Mouse (Mus musculus) frontal cortex, postnatal 10 days (tissue): Measurements from ENCODE around the gene Tshz2.

Source experiments
- DNase-seq, 2 experiments: peaks; one replicate each; pipeline ENCODE4 v3.0.0; 2022; ENCODE audit warnings: low spot score in 2 of 2, mixed read lengths in 1 of 2

Gene Tshz2

DNA sequence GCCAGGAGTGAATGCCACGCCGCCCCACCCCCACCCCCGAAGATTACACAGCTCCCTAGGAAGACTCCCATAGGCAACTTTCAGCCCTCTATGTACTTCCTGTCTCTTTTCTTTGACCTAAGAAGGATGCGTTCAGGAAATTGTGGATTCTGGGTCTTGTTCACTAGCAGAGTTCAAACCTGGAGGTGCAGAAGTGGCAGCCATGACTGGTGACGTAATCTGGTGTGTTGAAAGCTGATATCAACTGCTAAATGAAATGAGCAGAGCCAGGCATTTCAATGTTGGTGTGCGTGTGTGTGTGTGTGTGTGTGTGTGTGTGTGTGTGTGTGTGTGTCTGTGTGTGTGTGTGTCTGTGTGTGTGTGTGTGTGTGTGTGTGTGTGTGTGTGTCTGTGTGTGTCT lies 302.8 kb downstream of the Tshz2 start:
- DNase-seq: no peak

GRCm38 (mm10) chr2:169940297-169941142 lies 307.7 kb downstream of the Tshz2 start:
- no peak for DNase-seq

DNA sequence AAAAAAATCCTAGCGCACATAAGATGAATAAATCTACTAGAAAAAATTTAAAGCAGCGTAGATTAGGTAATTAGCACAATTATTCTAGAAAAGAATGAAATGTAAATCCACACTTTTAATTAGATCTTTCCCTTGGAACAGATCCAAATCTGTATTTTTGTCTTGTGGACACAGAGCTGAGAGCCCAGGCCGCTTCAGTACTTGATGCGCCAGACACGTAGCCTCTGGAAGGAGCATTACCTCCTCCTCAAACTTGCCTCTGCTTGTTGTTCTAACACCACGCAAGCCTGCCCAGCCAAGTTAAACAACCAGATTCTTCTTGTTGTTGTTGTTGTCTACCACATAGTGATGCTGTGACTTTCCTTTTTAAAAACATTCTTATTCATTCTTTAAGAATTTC lies 310.9 kb downstream of the Tshz2 start:
- no peak for DNase-seq

GRCm38 (mm10) chr2:169948139-169948538 lies 315.3 kb downstream of the Tshz2 start:
- no peak for DNase-seq

DNA sequence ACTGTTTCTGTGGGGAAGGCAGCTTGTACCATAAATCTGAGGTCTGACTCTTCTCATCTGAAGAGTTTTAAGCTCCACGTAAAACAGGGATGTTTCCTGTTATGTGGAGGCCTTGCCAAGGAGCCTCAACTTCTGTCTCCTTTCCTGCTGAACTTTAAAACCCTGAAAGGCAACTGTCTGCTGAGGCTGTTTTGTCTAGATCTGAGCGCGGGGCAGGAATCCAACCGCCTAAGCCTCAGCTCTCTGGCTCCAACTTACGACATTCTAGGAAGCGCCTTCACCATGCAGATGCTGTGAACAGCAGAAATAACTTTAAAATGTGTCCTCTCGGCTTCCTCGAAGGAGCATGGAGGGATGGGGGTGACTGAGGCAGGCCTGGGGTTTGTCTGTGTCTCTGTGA lies 318.2 kb downstream of the Tshz2 start:
- DNase-seq: no peak

DNA sequence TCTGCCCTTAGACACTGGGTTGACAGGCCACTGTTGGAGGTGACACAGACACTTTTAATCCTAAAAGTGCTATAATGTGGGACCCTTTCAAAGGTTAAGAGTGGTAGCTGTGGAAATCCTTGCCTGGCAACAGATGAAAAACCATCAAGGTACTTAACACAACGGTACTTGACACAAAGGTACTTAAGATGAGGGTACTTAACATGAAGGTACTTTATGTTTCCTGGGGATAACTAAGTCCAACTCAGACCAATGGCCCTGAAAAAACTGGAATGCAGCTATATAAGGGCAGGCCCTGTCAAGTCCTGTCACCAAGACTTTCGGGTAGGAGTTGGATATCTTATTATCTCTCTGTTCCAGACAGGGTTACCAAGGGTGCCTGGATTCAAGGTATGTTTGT lies 320.2 kb downstream of the Tshz2 start:
- DNase-seq: no peak

DNA sequence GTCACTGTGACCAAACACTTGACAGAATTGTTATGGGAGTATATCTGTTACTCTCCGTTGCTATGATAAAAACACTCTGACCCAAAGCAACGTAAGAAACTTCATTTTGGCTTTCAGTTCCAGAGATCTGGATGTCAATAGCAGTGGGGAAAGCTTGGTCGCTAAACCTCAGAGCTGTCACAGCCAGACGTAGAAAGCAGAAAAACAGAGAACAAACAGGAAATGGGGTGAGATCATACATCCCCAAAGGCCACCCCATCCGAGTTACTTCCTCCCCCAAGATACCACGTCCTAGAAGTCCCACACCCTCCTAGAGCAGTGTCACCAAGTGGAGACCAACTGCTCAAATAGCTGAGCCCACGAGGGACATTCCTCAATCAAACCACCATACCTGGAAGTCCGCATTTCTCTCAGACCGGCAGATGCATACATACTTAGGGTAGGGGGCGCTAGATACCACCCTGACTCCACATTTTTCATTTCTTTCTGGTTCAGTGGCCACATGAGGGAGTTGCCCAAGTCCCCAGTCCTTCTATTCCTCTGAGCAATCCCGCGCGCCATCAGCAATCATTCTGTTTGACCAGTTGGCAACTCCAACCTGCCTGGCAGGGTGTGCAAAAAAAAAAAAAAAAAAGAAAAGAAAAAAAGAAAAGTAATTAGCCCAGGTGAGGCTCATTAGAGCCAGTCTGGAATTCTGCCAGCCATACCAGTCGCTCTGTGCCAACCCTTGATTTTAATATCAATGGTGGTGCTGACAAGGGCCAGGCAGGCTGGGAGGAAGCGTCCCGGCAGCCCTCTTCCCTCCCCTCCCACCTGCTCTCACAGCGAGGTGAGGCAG lies 326.1 kb downstream of the Tshz2 start:
- no peak for DNase-seq

- peak in 1 of 2 experiments; percentile 16 for DNase-seq
These were observed 328.8 kb downstream of the Tshz2 start for GRCm38 (mm10) chr2:169961463-169962230.

DNA sequence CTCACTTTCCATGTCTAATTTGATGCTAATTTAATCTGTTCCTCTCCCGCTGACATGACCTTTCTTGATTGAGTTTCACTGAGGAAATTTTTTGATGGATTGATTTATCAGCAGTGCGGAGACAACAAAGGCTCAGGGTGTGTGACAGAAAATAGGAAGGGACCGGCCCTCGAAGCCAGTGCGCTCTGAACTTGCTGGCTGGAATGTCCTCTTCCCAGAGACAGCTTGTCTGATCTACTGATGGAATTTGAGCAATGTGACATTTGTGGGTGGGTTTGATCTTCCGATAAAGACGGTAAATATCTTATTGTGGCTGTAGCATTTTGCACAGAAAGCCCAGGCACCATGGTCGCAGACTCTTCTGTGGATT lies 329.4 kb downstream of the Tshz2 start:
- DNase-seq: no peak

- no peak for DNase-seq
These were observed 330.0 kb downstream of the Tshz2 start for GRCm38 (mm10) chr2:169962776-169963175.

- DNase-seq: no peak
These were observed 337.7 kb downstream of the Tshz2 start for GRCm38 (mm10) chr2:169970481-169970880.

- DNase-seq: no peak
These were observed 350.1 kb downstream of the Tshz2 start for GRCm38 (mm10) chr2:169982925-169983324.

- no peak for DNase-seq
These were observed 354.4 kb downstream of the Tshz2 start for GRCm38 (mm10) chr2:169987186-169987585.

GRCm38 (mm10) chr2:169989186-169989585 lies 356.4 kb downstream of the Tshz2 start:
- no peak for DNase-seq

- no peak for DNase-seq
These were observed 358.2 kb downstream of the Tshz2 start for GRCm38 (mm10) chr2:169990991-169991390.

GRCm38 (mm10) chr2:169995987-169996386 lies 363.2 kb downstream of the Tshz2 start:
- no peak for DNase-seq

- no peak for DNase-seq
These were observed 363.9 kb downstream of the Tshz2 start for GRCm38 (mm10) chr2:169996501-169997237.

DNA sequence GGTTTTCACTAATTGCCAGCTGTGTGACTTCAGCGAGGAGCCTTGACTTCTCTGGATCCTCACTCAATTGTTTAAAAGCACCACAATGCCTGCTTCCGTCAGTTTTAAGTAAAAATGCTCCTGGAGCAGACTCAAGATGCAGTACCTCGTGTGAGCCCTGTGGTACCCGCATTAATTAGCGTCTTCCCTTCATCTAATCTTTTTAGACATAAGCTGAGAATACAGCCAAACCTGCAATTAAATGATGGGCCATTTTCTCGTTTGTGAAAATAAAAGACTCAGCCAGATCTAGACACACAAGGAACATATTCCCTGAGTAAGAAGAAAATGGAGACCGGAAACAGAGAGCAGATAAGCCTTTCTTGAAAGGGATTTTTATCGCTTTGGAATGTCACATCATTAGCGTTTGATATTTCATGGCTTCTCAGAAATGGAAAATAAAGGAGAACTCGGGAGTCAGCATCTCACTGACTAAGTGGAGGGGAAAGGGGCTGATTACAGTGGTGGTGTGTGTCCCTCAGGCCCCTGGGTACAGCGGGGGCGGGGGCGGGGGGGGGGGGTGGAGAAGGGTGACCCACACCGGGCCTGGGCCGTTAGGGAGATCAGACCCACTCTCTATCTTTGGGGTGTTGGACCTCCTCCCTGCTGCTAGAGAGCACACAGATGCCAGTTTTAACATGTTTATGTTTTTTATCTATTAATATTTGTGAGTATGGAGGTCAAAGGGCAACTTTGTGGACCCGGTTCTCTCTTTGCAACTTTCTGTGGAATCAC lies 364.6 kb downstream of the Tshz2 start:
- no peak for DNase-seq

GRCm38 (mm10) chr2:169998878-169999337 lies 366.1 kb downstream of the Tshz2 start:
- DNase-seq: no peak
